Mouse (Mus musculus): Measurements from ENCODE around the gene Med19.
"Not testable (repeated sequence)": the region's sequence is repeated elsewhere in the genome, so short reads cannot be mapped to it uniquely, and the experiment has no call there.

Med19 gene

DNA sequence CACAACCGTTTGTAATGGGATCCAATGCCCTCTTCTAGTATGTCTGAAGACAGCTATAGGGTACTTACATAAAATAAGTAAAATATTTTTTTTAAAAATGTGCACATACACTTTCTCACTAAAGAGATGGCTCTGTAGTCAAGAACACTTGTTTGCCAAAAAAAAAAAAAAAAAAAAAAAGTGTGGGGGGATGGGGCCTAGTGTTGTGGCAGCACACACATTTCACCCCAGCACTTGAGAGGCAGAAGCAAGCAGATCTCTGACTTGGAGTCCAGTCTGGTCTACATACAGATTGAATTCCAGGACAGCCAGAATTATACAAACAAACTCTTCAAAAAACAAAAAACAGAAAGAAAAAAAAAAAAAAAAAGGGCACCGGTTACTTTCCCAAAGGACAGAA lies 42.5 kb downstream of the Med19 start:
- no peak for DNase-seq (ENCODE audit: low read depth)

DNA sequence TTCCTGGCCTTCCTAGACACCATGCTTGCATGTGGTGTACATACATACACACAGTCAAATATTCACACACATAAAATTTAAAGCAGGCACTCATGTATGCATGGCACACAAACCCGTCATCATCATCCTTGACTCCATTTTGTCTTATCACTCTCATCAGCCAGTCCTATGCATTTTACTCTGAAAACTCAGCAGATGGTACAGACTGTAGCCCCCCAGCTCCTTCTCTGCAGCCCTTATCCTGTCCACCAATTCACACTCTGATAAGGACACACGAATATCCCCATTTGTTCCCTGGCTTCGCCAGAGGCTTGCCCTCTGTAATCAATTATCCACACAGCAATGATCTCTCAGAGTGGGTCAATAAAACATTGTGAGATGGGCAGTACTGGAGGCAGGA lies 43.0 kb downstream of the Med19 start:
- no peak for DNase-seq (ENCODE audit: low read depth)

DNA sequence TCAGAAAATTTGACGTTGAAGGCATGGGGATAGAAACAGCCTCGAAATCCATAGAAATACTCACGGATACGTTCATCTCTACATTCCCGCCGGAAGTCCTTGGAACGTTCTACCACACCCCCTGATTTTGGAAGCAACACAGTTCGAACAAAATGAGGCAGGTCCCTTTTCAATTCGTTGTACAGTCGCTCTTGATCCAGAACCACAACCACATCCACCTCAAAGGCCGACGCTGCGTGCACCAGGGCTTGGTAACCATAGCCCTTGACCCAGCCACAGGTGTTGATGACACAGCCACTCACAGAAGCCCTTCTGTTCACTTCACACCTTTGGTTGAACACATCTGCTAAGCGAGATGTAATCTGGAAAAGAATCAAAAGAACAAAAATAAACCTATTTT lies 45.7 kb downstream of the Med19 start:
- DNase-seq (ENCODE audit: low read depth): no peak

DNA sequence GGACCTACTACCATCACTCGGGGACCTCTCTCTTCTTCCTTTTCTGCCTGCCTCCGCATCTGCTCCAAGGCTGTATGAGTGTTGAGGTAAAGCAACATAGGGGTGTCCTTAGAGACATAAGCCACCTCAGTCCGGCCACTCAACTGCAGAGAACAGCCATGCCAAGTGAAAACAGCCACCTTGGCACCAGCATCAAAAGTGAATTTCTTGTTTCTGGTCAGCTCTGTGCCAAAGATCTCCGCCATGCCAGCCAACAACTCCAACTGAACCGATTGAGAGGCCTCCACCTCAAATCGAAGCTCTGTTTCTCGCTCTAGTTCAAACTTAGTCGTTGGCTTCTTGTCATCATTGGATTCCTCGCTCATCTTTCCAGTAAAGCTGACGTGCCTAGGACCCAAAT lies 47.6 kb downstream of the Med19 start:
- DNase-seq (ENCODE audit: low read depth): no peak

DNA sequence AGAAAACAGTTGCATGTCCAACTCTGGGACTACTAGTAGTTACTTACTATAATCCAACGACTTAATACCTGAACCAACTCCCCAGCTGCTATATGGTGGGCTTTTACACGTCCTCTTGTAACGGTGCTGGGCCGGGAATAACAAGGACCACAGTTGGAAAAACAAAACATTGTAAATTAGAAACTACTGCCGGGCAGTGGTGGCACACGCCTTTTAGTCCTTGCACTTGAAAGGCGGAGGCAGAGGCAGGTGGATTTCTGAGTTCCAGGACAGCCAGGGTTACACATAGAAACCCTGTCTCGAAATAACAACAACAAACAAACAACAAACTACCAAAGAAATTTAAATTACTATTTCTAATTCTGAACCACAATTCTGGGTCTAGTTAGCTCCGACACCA lies 48.5 kb downstream of the Med19 start:
- DNase-seq (ENCODE audit: low read depth): peak; percentile 28

DNA sequence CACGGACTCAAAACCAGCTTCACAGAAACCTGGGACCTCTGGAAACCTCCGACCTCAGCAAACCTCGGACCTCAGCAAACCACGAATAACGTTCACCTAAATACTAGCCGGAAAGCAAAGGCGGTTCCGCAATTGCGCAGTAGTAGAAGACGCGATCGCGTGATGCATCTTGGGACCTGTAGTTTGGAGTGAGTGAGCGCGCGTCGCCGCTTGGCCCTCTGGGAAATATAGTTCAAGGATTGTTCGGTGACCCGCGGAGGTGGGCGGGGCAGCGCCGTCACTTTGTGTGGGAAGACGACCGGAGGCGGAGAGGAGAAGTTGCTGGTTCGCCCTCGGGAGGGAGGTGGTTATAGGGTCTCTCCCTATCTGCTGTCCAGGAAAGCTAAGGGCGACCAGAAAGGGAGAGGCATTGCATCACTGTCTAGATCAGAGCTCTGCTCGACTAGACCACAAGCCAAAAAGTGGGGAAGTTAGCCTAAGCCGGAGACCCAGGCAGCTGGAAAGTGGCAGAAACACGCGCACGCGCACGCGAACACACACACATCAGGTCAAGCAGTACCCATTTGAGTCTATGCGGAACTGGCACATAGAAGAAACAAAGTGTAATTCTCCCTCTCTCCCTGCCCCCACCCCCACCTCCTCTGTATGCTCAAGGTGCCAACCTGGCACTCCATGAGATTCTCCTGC lies 49.1 kb downstream of the Med19 start, which contains the start of gene Clp1:
Clp1 (minus strand) TSS at position 179 of the 687 bp plus-strand sequence.
- DNase-seq (ENCODE audit: low read depth): peak; percentile 96

DNA sequence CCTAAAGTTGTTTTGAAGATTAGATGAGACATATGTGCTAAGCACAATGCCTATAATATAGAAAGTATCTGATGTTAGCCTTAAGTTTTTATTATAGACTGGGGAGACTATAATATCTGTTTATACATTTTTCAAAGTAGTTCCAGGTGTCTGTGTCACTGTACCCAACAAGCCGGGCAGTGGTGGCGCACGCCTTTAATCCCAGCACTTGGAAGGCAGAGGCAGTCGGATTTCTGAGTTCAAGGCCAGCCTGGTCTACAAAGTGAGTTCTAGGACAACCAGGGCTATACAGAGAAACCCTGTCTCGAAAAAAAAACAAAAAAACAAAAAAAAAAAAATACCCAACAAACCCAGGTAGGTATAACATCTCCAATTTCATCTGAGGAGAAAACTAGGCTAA lies 50.0 kb downstream of the Med19 start:
- DNase-seq (ENCODE audit: low read depth): not testable (repeated sequence)

DNA sequence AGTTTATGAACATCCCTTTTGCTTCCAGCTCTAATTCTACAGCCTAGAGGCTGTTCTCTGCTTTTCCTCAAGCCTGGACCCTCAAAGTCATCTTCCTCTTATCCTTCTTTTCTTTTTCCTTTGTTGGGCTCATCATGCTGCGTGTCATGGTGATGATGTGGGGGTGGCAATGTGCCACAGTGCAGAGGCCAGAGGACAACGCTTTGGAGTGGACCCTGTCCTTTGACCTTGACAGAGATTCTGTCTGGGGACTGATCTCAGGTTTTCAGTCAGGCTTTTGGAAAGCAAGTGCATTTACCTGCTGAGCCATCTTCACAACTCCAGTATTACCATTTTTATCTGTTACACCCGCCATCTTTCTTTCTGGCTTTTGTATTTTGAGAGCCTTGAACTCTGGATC lies 53.0 kb downstream of the Med19 start:
- DNase-seq (ENCODE audit: low read depth): no peak

DNA sequence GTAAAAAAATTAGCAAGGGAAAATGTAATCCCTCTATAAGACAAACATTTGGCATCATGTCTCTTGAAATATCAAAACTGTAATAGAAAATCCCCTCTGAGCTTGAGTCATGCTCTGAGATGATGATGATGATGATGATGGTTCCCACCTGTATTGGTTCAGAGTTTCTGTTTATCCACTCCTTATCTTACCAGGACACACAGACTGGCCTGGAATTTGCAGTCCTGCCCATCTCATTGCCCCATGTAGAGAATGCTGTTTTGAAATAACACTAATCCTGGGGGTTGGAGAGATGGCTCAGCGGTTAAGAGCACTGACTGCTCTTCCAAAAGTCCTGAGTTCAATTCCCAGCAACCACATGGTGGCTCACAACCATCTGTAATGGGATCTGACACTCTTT lies 54.2 kb downstream of the Med19 start:
- DNase-seq (ENCODE audit: low read depth): no peak

DNA sequence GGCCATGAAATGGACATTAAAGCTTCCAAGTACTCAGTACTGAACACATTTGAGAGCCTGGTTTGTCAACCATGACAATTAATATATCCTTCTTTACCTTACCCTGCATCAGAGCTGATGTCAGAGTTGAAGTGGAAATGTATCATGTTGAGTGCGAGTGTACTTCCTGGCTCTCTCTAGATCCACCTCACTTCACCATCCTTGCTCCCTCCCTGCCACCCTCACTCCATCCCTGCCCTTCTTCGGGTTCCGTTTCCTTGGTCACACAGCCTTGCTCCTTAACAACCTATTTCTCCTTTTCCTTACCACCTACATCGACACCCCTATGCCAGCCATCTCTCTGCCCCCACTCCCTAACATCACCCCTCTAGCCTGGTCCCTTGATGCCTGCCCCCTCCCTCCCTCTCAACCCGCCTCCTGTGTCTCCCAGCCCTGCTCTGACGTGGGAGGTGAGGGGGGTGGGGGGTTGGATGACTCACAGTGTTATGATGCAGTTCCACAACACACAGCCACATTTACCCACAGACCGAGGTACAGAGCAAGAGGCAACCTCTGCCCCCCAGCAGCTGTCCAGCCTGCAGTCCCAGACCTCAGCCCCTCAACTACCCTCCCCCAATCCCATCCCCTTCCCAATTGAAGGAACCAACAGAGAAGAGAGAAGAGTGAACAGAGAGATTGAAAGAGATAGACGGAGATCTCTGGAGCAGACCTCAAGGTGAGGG lies 55.5 kb downstream of the Med19 start, which contains the start of gene Ypel4:
Ypel4 (plus strand) TSS at position 480 of the 722 bp plus-strand sequence.
- DNase-seq (ENCODE audit: low read depth): peak; percentile 58

DNA sequence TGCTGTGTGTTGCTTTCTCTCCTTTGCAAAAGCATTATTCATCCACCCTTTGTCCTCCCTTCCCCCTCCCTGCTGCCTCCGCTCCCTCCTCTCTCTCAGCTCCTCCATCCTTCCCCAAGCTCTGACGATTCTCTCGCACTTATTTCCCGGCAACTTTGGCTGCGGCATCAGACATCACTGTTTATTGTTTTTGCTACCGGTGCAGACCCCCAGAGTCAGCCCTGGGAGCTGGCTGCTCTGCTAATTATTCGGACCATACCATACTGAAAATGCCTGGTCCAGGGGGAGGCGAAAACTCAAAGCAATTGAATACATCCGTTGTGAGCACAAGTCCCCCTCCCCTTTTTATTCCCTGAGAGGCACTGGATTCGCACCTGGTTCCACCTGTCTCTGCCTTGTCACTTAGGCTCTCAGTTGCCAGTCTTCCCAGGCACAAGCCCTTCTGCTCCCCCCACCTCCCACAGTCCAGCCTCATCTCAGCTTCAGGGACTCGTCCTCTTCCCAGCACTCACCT lies 56.2 kb downstream of the Med19 start:
- DNase-seq (ENCODE audit: low read depth): no peak

DNA sequence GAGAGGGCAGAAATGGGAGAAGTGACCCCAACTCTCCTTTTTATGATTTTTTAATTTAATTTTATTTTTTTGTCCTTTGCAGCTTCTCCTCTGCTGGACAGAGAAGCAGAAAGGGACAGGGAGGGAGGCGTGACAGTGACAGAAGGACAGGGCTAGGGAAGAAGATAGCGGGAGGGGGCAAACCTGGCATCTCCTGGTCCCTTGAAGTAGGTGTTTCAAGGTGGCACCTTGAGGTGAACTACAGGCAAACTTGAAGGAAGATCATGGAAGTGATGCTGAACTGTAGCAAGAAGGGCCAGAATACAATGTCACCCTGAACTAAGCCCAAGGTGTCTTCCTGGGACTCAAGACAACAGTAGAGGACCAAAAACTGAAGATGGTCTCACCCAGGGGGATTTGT lies 56.7 kb downstream of the Med19 start:
- no peak for DNase-seq (ENCODE audit: low read depth)

DNA sequence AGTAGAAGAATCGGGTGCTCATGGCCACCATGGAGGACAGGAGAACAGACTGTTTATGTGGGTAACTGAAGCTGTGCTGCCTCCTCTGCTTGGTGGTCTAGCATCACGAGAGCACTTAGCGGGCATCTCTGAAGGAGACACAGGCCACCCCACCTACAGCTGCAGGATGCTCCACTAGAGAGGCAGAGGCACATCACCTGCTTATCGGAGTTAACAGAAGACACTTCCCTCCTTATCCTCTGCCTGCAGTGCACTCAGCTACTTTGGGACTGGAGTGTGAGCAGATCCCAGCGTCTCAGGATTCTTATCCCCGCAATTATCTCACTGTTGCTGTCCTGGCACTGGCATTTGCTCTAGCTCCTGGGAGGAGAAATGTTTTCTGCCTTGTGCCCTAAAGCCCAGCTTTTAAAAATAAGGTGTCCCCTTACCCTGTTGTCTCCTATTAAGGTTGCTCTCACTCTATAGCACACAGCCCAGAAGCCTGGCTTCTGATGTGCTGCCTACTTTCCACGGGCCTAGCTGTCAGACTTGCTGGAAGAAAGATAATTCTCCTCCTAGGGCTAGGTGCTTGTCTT lies 57.2 kb downstream of the Med19 start:
- DNase-seq (ENCODE audit: low read depth): no peak

DNA sequence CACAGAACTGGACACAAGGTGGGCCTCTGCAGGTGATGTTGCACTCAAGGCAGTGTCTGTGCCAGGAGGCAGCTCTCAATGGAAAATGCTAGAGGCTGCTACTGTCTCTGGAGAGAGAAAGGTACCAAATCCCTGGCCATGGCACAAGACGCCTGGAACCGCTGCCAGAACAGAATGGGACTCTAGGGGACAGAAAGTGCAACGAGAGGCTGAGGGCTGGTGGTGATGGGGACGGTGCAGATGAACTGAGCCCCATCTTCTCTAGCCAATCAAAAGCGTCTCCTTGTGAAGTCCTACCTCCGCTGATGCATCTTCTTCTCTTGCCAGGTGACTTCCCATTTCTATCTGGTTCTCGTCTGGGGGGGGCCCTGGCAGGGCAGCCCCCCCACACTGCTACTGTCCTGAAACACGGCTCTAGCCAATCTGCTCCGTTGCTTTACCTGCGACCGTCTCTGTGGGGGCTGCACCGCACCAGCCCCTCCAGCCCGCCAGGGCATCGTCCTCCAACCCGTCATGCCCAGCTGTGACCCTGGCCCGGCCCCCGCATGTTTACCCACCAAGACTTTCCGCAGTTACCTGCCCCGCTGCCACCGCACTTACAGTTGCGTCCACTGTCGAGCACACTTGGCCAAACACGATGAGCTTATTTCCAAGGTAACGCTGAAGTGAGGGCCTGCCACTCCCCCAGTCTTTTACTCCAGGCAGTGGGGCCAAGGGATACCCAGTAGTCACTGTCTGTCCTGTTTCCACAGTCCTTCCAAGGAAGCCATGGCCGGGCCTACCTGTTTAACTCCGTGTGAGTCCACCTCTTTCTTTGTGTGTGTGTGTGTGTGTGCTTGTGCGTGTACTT lies 58.3 kb downstream of the Med19 start:
- DNase-seq (ENCODE audit: low read depth): no peak

DNA sequence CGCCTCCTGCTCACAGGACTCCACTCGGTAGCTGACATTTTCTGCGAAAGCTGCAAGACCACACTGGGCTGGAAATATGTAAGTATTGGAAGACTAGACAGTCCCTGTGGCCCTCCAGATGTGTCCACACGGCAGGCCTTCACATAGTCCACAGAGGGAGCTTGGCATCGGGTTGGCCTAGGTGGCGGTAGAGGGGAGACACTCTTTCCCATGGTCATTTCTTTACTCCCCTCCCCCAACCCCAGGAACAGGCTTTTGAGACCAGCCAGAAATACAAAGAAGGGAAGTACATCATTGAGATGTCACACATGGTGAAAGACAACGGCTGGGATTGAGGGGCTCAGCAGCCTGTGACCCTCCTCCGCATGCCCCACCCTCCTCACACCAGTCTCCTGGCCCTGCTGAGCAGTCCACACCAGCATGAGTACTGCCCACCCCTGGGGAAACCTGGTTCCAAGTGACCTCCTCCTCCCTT lies 59.3 kb downstream of the Med19 start:
- DNase-seq (ENCODE audit: low read depth): no peak
